Mouse (Mus musculus) cerebellum, adult 2 months (tissue): ENCODE measurements at regions not wholly inside any gene's neighbourhood (a gene's known extent, or its start where the extent isn't known, plus 50 kb on each side); places are given as distances from the start of the nearest gene placed in this dataset.

Experiments used
- DNase-seq, 2 experiments: peaks; one replicate each; pipeline ENCODE4 v3.0.0; 2021
- H3K27ac ChIP-seq: fragments of 200-500 bp; 2 replicates; pipeline ENCODE4 v1.5.1; 2012; ENCODE audit warnings: low read length, control low read depth, inconsistent platforms; ENCODE audit not compliant: insufficient read depth
- H3K27me3 ChIP-seq: fragments of 200-500 bp; 2 replicates; pipeline ENCODE4 v1.6.1; 2012; ENCODE audit warnings: inconsistent platforms, mild to moderate bottlenecking, low read length, moderate library complexity; ENCODE audit not compliant: control insufficient read depth, insufficient read depth
- H3K4me1 ChIP-seq: fragments of 200-500 bp; 2 replicates; pipeline ENCODE4 v1.6.1; 2011; ENCODE audit warnings: low read length; ENCODE audit not compliant: control insufficient read depth, insufficient read depth
- H3K4me3 ChIP-seq: fragments of 200-500 bp; replicated peaks from 2 replicates; pipeline ENCODE3; 2011; ENCODE audit warnings: mild to moderate bottlenecking, low read depth, low read length, control low read depth; ENCODE audit not compliant: insufficient read depth
- CTCF ChIP-seq: fragments of 200-500 bp; IDR thresholded peaks from 2 replicates; pipeline ENCODE4 v1.5.1; 2011; ENCODE audit warnings: low read depth, mild to moderate bottlenecking, control low read depth, low read length, moderate library complexity, borderline replicate concordance; ENCODE audit not compliant: insufficient read depth
- POLR2A ChIP-seq: fragments of 200-500 bp; IDR thresholded peaks from 2 replicates; pipeline ENCODE4 v1.6.1; 2011; ENCODE audit warnings: low read length, control low read depth, borderline replicate concordance; ENCODE audit not compliant: insufficient read depth
- WGBS: fragments of 180-500 bp; shearing (Covaris S2); methylation state at CpG from one replicate; pipeline ENCODE4 v1.1.7; 2018; 5-methylcytosine and 5-hydroxymethylcytosine counted together

DNA sequence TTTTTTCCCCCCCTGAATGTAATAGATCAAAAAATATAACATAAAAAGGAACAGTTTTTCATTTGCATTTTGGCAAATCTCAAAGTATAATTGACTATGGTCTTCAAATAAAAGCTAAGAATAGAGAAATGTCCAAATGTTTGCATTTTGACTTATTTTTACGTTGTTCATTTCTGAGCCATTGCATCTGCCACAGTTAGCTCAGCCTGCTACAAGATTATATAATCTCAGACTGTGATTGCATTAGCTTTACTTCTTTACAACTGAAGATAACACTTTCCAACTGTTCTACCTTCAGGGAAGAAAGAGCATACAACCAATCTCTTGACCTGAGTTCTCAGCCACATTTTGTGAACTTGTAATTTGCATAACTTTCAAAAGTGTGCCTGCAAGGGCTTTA lies 431.9 kb upstream of the Dppa4 start:
- DNase-seq, result no peak
- TF ChIP-seq POLR2A (no peak), CTCF (no peak)
- Histone ChIP-seq H3K4me1 (no peaks in the 10 kb centered on the region), H3K27me3 (no peaks in the 10 kb centered on the region), H3K27ac (no peak overlapping the region), H3K4me3 (no peak overlapping the region)
- 84% methylated on average over 1 of the region's 1 CpGs for WGBS

DNA sequence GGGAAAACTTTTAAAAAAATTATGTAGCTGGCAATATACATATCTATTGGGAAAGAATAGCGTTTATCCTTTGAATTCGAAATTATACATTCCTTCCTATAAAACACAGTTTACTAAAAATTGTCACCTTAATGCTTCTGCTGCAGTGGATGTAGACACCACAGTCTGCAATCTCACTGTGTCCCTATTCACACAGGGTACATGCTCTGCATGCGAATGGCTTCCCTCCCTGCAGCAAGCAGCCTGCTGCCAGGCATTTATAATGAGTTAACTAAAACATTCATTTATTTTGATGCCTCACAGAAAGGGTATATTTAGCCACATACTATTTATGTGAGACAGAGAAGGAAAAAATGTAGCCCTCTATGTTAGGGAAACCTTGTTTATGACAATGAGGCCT lies 423.7 kb upstream of the Dppa4 start:
- 82% methylated on average over 3 of the region's 3 CpGs for WGBS
- Histone ChIP-seq H3K27me3 (no peaks in the 10 kb centered on the region), H3K4me1 (no peaks in the 10 kb centered on the region), H3K4me3 (no peak overlapping the region), H3K27ac (no peak overlapping the region)
- no peak for DNase-seq
- TF ChIP-seq CTCF, result no peak
- TF ChIP-seq POLR2A, result no peak

DNA sequence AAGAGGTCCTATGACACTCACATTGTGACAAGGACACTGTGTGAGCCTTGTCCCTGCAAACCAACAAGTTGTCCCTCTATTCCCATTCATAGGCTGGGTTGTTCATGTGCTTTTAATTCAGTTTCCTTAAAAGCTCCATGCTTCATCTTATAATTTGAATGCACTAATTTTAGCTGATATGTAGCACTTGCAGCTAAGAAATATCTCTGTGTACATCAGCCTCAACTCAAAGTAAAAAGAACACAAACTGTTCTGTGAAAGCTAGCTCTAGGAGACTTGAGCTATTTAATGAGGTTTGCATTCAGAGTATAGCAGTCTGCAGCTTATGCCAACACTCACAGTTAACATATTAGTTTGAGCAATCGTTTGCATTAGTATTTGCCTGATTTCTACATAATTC lies 408.3 kb upstream of the Dppa4 start:
- DNase-seq, result no peak
- Histone ChIP-seq H3K27ac (no peak overlapping the region), H3K4me1 (no peaks in the 10 kb centered on the region), H3K4me3 (no peak overlapping the region), H3K27me3 (no peaks in the 10 kb centered on the region)
- TF ChIP-seq CTCF (no peak), POLR2A (no peak)
- WGBS, result 83% methylated on average over 1 of the region's 1 CpGs

DNA sequence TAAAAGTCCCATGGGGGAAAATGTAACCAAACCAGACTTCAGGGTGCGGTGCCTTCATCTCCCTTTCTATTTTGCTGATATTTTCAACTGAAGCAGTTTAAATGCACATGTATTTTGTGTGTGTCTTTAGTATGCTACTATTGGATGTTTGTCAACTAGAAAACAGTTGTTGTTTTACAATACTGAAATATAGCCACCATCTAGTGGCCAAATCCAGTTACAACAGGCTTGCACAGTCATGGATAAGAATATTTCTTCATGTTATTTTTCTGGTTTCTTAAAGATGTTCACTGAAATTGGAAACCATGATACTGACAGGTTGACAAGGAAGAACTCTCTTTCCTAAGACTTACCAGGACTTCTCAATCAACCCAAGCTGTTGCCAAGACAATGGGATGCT lies 400.1 kb upstream of the Dppa4 start:
- TF ChIP-seq CTCF, result no peak
- TF ChIP-seq POLR2A, result no peak

DNA sequence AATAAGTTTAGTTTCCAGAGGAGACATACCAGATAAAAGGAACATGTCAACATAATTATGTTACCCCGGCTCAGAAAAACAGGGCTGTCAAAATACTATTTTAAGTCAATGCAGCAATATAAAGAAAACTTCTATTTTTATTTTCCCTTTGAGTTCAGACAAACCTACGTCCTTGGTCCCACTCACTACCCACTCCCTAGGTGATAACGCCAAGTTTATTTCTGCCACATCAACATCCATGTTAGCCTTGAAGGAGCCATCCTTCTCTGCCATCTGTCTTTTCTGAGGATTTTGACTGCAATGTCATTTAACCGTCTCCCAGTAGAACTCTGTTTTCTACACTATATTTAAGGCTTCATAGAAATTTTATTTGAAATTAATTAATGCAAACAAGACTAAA lies 396.5 kb upstream of the Dppa4 start:
- Histone ChIP-seq H3K27ac (no peak overlapping the region), H3K27me3 (no peaks in the 10 kb centered on the region), H3K4me1 (no peaks in the 10 kb centered on the region), H3K4me3 (no peak overlapping the region)
- TF ChIP-seq POLR2A (no peak), CTCF (no peak)
- WGBS, result 62% methylated on average over 4 of the region's 4 CpGs
- no peak for DNase-seq

More for the DNA sequence above, 400.1 kb upstream of the Dppa4 start:
- WGBS, result 91% methylated on average over 1 of the region's 1 CpGs
- H3K27ac ChIP-seq, result no peak overlapping the region
- no peaks in the 10 kb centered on the region for H3K4me1 ChIP-seq
- H3K27me3 ChIP-seq, result no peaks in the 10 kb centered on the region
- no peak overlapping the region for H3K4me3 ChIP-seq
- DNase-seq, result no peak

DNA sequence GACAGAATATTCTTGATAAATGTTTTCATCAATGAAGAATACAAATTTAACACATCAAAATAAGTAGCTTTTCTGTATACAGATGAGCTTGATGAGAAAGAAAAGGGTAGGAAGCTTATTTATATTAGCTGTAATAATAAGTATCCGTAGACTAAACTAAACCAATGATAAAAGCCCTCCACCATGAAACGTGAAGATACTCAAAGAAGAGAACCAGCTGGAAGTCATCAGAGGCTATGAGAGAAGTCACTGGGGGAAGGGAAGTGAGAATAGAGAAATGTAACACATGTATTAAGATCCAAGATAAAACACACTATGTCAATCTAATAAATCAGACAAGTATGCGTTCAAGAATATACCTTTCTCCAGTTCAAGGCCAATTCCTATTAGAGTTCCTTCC lies 382.7 kb upstream of the Dppa4 start:
- WGBS, result 90% methylated on average over 3 of the region's 3 CpGs
- no peak overlapping the region for H3K4me3 ChIP-seq
- no peak for DNase-seq
- no peak for TF ChIP-seq CTCF
- no peak for TF ChIP-seq POLR2A
- no peaks in the 10 kb centered on the region for H3K27me3 ChIP-seq
- H3K27ac ChIP-seq, result no peak overlapping the region
- no peaks in the 10 kb centered on the region for H3K4me1 ChIP-seq

DNA sequence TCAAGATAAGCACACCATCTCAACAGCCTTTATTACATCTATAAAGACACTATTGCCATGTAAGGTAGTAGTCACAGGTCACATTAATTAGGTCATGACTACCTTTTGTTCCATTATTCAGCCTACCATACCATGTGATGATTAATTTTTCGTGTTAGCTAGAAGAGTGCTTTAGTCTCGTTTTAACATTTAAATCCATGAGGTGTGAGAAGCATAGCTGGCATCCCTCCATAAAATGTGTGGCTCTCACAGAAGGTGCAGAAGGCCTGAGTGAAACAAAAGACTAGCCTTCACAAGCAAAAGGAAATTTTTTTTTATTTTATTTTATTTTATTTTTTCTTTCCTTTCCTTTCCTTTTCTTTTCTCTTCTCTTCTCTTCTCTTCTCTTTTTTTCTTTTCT lies 345.5 kb upstream of the Dppa4 start:
- DNase-seq, result peak in 1 of 2 experiments; percentile 13
- TF ChIP-seq CTCF, result no peak
- TF ChIP-seq POLR2A, result no peak
- WGBS, result 45% methylated on average over 2 of the region's 2 CpGs
- H3K27ac ChIP-seq, result no peak overlapping the region
- no peaks in the 10 kb centered on the region for H3K27me3 ChIP-seq
- H3K4me3 ChIP-seq, result no peak overlapping the region
- 0 out of 2 replicates have a peak, but pooled peaks cover 2% of the 10 kb centered on the region for H3K4me1 ChIP-seq
